Mouse (Mus musculus): ENCODE measurements around the gene Vmac.

DNA sequence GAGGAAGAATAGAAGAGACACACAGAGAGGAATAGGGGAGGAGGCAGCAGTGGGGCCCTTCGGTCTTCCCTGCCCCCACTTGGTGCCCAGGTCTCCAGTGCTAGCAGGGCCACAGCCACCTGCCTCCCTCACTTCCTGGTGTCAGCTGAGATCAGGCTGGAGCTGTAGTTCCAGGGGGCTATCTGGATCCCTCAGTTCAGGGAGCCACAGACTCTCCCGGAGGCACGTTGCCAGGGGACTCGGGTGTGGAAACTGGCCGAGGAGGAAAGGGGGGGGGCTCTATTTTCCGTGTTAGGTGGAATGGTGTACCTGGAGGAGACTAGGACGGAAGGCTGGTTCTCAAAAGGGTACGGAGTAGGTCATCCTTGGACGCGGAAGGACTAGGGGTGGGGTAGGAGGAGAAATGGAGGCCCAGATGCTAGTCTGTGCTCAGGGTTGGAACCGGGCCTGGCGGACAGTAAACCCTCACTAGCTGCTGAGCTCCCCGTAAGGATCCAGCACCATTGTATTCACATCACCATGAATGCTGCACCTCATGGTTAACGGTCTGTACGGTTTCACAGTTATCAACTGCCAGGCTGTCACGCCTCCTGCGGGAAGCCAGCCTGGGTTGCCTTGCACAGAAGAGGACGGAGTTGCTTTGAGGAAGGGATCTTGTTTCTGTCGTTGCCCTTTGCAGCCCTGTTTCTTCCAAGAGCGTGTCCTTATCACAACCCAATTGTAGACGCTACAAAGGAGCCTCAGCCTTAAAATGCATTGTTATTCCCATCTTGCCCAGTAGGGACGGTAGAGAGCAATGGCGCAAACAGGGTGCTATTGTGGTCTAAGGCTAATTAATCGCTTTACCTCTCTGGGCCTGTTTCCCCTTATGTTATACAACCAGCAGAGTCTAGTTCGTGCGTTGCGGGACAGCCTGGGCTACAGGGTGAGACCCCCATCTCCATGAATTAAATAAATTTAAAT, 45.2 kb upstream of the Vmac start:
- TF ChIP-seq CTCF (IDR thresholded peaks at IDR 0.05; ENCODE audit: low read depth, low read length) (peak; percentile 100), POLR2AphosphoS5 (IDR thresholded peaks at IDR 0.05; ENCODE audit: insufficient replicate concordance, low read depth, low read length) (no peak)

All from G1E (cell line).